Mouse (Mus musculus) neural tube, embryonic 11.5 days (tissue): ENCODE measurements around the gene Arfgef2. TPM values are rescaled to one million over a fixed set of nuclear protein-coding genes. Genes with fewer than 3 reads are reported as not detected.

Experiments
- ATAC-seq: fragments of 200-750 bp; cut with Nextera tagmentation; 2 replicates; pipeline ENCODE4 v1.8.0; 2017; ENCODE audit warnings: moderate number of reproducible peaks, mild to moderate bottlenecking, moderate TSS enrichment, moderate library complexity; ENCODE audit not compliant: insufficient read depth, low FRiP score, low TSS enrichment
- DNase-seq: peaks from one replicate; pipeline ENCODE4 v3.0.0-alpha.2; 2015; ENCODE audit warnings: low spot score
- H3K27ac ChIP-seq: fragments of 300-500 bp; sonication (generic); 2 replicates; pipeline ENCODE4 v1.5.1; 2014; ENCODE audit warnings: low read depth, mild to moderate bottlenecking, low read length
- H3K27me3 ChIP-seq: fragments of 300-500 bp; sonication (generic); 2 replicates; pipeline ENCODE4 v1.6.1; 2014; ENCODE audit warnings: mild to moderate bottlenecking, low read length, mixed read lengths; ENCODE audit not compliant: control insufficient read depth, insufficient read depth
- H3K36me3 ChIP-seq: fragments of 300-500 bp; sonication (generic); 2 replicates; pipeline ENCODE4 v1.6.1; 2014; ENCODE audit warnings: mild to moderate bottlenecking, low read length, moderate library complexity, mixed read lengths; ENCODE audit not compliant: control insufficient read depth, insufficient read depth
- H3K4me1 ChIP-seq: fragments of 300-500 bp; sonication (generic); 2 replicates; pipeline ENCODE4 v1.6.1; 2014; ENCODE audit warnings: low read length, mixed read lengths; ENCODE audit not compliant: control insufficient read depth, insufficient read depth
- H3K4me2 ChIP-seq: fragments of 300-500 bp; sonication (generic); 2 replicates; pipeline ENCODE4 v1.6.1; 2014; ENCODE audit warnings: low read depth, mild to moderate bottlenecking, moderate library complexity
- H3K4me3 ChIP-seq: fragments of 300-500 bp; sonication (generic); 2 replicates; pipeline ENCODE4 v1.5.1; 2014; ENCODE audit warnings: low read depth, low read length
- H3K9ac ChIP-seq: fragments of 300-500 bp; sonication (generic); 2 replicates; pipeline ENCODE4 v1.6.1; 2014; ENCODE audit warnings: mild to moderate bottlenecking, low read length
- H3K9me3 ChIP-seq: fragments of 300-500 bp; sonication (generic); 2 replicates; pipeline ENCODE4 v1.6.1; 2016; ENCODE audit warnings: low read length; ENCODE audit not compliant: control insufficient read depth
- WGBS: fragments of 180-500 bp; shearing (Covaris S2); extraction: QIAGEN DNeasy Blood & Tissue Kit; methylation state at CpG from one replicate; pipeline ENCODE4 v1.1.7; 2014; 5-methylcytosine and 5-hydroxymethylcytosine counted together
- polyA plus RNA-seq: library from polyadenylated mRNA; unstranded; fragments of >200 nt; fragmentation: Nextera tagmentation; extraction: Ambion mirVana; gene quantifications from 2 replicates; pipeline ENCODE4 v1.2.1, GENCODE M21; 2014

The Arfgef2 gene
- polyA plus RNA-seq, 1 experiment from 2014 or later = 6.2 TPM

- Histone ChIP-seq H3K4me1 (peaks cover 7% of the 10 kb centered on the region; the same call in 1 of the 2 replicates), H3K4me2 (no peak overlapping the region), H3K36me3 (peaks cover 2% of the 10 kb centered on the region; the same call in 1 of the 2 replicates), H3K9me3 (no peaks in the 10 kb centered on the region), H3K27ac (no peak overlapping the region), H3K27me3 (no peaks in the 10 kb centered on the region), H3K9ac (no peak overlapping the region), H3K4me3 (no peak overlapping the region)
- ATAC-seq (no peak), DNase-seq (no peak)
- WGBS = 95% methylated on average over 3 of the region's 3 CpGs
These were observed 104.3 kb downstream of the Arfgef2 start for GRCm38 (mm10) chr2:166909729-166910128.

- WGBS = 93% methylated on average over 8 of the region's 8 CpGs
- Histone ChIP-seq H3K4me1 (peaks cover 7% of the 10 kb centered on the region; the same call in 1 of the 2 replicates), H3K9ac (no peak overlapping the region), H3K4me3 (no peak overlapping the region), H3K27me3 (no peaks in the 10 kb centered on the region), H3K4me2 (no peak overlapping the region), H3K27ac (no peak overlapping the region), H3K9me3 (no peaks in the 10 kb centered on the region), H3K36me3 (peaks cover 2% of the 10 kb centered on the region; the same call in 1 of the 2 replicates)
- no peak for ATAC-seq
- no peak for DNase-seq
These were observed 105.1 kb downstream of the Arfgef2 start for GRCm38 (mm10) chr2:166910536-166910935.

GRCm38 (mm10) chr2:166923971-166924370 lies 118.6 kb downstream of the Arfgef2 start:
- no peak overlapping the region for H3K27ac ChIP-seq
- no peak for ATAC-seq
- WGBS = 89% methylated on average over 2 of the region's 2 CpGs
- H3K4me3 ChIP-seq = no peak overlapping the region
- no peak for DNase-seq
- no peak overlapping the region for H3K4me2 ChIP-seq
- H3K4me1 ChIP-seq = no peaks in the 10 kb centered on the region
- H3K36me3 ChIP-seq = peaks cover 6% of the 10 kb centered on the region
- no peaks in the 10 kb centered on the region for H3K9me3 ChIP-seq
- H3K27me3 ChIP-seq = no peaks in the 10 kb centered on the region
- H3K9ac ChIP-seq = no peak overlapping the region

- no peak overlapping the region for H3K27ac ChIP-seq
- H3K4me2 ChIP-seq = no peak overlapping the region
- no peaks in the 10 kb centered on the region for H3K9me3 ChIP-seq
- DNase-seq (no peak), ATAC-seq (no peak)
- H3K4me3 ChIP-seq = no peak overlapping the region
- H3K27me3 ChIP-seq = no peaks in the 10 kb centered on the region
- peaks cover 9% of the 10 kb centered on the region for H3K36me3 ChIP-seq
- WGBS = 95% methylated on average over 6 of the region's 6 CpGs
- H3K9ac ChIP-seq = no peak overlapping the region
- H3K4me1 ChIP-seq = no peaks in the 10 kb centered on the region
These were observed 128.6 kb downstream of the Arfgef2 start for GRCm38 (mm10) chr2:166933943-166934342.

- Histone ChIP-seq H3K4me1 (no peaks in the 10 kb centered on the region), H3K9ac (no peak overlapping the region), H3K4me3 (no peak overlapping the region), H3K27me3 (no peaks in the 10 kb centered on the region), H3K36me3 (peaks cover 9% of the 10 kb centered on the region), H3K4me2 (no peak overlapping the region), H3K9me3 (no peaks in the 10 kb centered on the region), H3K27ac (no peak overlapping the region)
- WGBS = 74% methylated on average over 5 of the region's 5 CpGs
- DNase-seq = no peak
- no peak for ATAC-seq
These were observed 129.0 kb downstream of the Arfgef2 start for GRCm38 (mm10) chr2:166934416-166934815.

GRCm38 (mm10) chr2:166935582-166935981 lies 130.2 kb downstream of the Arfgef2 start:
- DNase-seq (no peak), ATAC-seq (no peak)
- no peak overlapping the region for H3K27ac ChIP-seq
- no peaks in the 10 kb centered on the region for H3K27me3 ChIP-seq
- no peak overlapping the region for H3K4me2 ChIP-seq
- no peaks in the 10 kb centered on the region for H3K9me3 ChIP-seq
- no peaks in the 10 kb centered on the region for H3K4me1 ChIP-seq
- H3K36me3 ChIP-seq = peaks cover 6% of the 10 kb centered on the region
- WGBS = 96% methylated on average over 7 of the region's 7 CpGs
- no peak overlapping the region for H3K9ac ChIP-seq
- H3K4me3 ChIP-seq = no peak overlapping the region

- no peaks in the 10 kb centered on the region for H3K4me1 ChIP-seq
- H3K27me3 ChIP-seq = no peaks in the 10 kb centered on the region
- peaks cover 10% of the 10 kb centered on the region for H3K36me3 ChIP-seq
- H3K9me3 ChIP-seq = no peaks in the 10 kb centered on the region
- H3K9ac ChIP-seq = no peak overlapping the region
- WGBS = 97% methylated on average over 2 of the region's 2 CpGs
- no peak for ATAC-seq
- no peak overlapping the region for H3K4me2 ChIP-seq
- H3K4me3 ChIP-seq = no peak overlapping the region
- DNase-seq = no peak
- no peak overlapping the region for H3K27ac ChIP-seq
These were observed 130.8 kb downstream of the Arfgef2 start for GRCm38 (mm10) chr2:166936166-166936565.

- Histone ChIP-seq H3K4me1 (no peaks in the 10 kb centered on the region), H3K27ac (no peak overlapping the region), H3K27me3 (no peaks in the 10 kb centered on the region), H3K36me3 (peaks cover 20% of the 10 kb centered on the region), H3K4me2 (no peak overlapping the region), H3K9ac (no peak overlapping the region), H3K9me3 (no peaks in the 10 kb centered on the region), H3K4me3 (no peak overlapping the region)
- ATAC-seq (no peak), DNase-seq (no peak)
- 88% methylated on average over 2 of the region's 2 CpGs for WGBS
These were observed 137.8 kb downstream of the Arfgef2 start for GRCm38 (mm10) chr2:166943146-166943545.

- 88% methylated on average over 1 of the region's 1 CpGs for WGBS
These were observed 139.0 kb downstream of the Arfgef2 start for GRCm38 (mm10) chr2:166944346-166944745.

More at GRCm38 (mm10) chr2:166944346-166944745, 139.0 kb downstream of the Arfgef2 start:
- Histone ChIP-seq H3K27ac (no peak overlapping the region), H3K4me3 (no peak overlapping the region), H3K4me1 (no peaks in the 10 kb centered on the region), H3K27me3 (no peaks in the 10 kb centered on the region), H3K9me3 (no peaks in the 10 kb centered on the region), H3K36me3 (peaks cover 24% of the 10 kb centered on the region), H3K9ac (no peak overlapping the region), H3K4me2 (no peak overlapping the region)
- ATAC-seq (no peak), DNase-seq (no peak)
